Mouse (Mus musculus): ENCODE measurements around the gene Gigyf1. TPM values are rescaled to one million over a fixed set of nuclear protein-coding genes. Genes with fewer than 3 reads are reported as not detected.

Gene Gigyf1
- polyA plus RNA-seq, 1 experiment from 2014 or later = 14.0 TPM

GRCm38 (mm10) chr5:137530588-137531413 is 12.5 kb downstream of the Gigyf1 start:
- H3K36me3 ChIP-seq (replicated peaks) = peaks cover 50% of the 10 kb centered on the region
- H3K27ac ChIP-seq = peak overlapping the region; percentile 95
- no peaks in the 10 kb centered on the region for H3K27me3 ChIP-seq (ENCODE audit: poor library complexity, severe bottlenecking)
- peak; percentile 59 for DNase-seq (ENCODE audit: extremely low spot score, low spot score)
- H3K4me3 ChIP-seq = peak overlapping the region; percentile 94
- peaks cover 69% of the 10 kb centered on the region for H3K4me1 ChIP-seq
- H3K9me3 ChIP-seq = no peaks in the 10 kb centered on the region
- under 1% methylated on average over 46 of the region's 46 CpGs for WGBS

GRCm38 (mm10) chr5:137531414-137532130 is 13.2 kb downstream of the Gigyf1 start:
- peak; percentile 85 for DNase-seq (ENCODE audit: extremely low spot score, low spot score)
- Histone ChIP-seq H3K36me3 (replicated peaks) (peaks cover 43% of the 10 kb centered on the region), H3K27me3 (ENCODE audit: poor library complexity, severe bottlenecking) (no peaks in the 10 kb centered on the region), H3K4me1 (peaks cover 62% of the 10 kb centered on the region), H3K9me3 (no peaks in the 10 kb centered on the region), H3K27ac (peak overlapping the region; percentile 95), H3K4me3 (peak overlapping the region; percentile 94)
- WGBS = under 1% methylated on average over 51 of the region's 51 CpGs

- Histone ChIP-seq H3K27me3 (ENCODE audit: poor library complexity, severe bottlenecking) (no peaks in the 10 kb centered on the region), H3K4me3 (peak overlapping the region; percentile 94), H3K9me3 (no peaks in the 10 kb centered on the region), H3K4me1 (peaks cover 57% of the 10 kb centered on the region), H3K36me3 (replicated peaks) (peaks cover 36% of the 10 kb centered on the region), H3K27ac (peak overlapping the region; percentile 95)
- under 1% methylated on average over 19 of the region's 19 CpGs for WGBS
- peak; percentile 53 for DNase-seq (ENCODE audit: extremely low spot score, low spot score)
Observed at GRCm38 (mm10) chr5:137532131-137532807, 13.9 kb downstream of the Gigyf1 start.

- H3K9me3 ChIP-seq = no peaks in the 10 kb centered on the region
Observed at GRCm38 (mm10) chr5:137532808-137533116, 14.4 kb downstream of the Gigyf1 start.

GRCm38 (mm10) chr5:137533117-137533827 is 14.9 kb downstream of the Gigyf1 start, which contains the start of the genes Epo and Gnb2:
Gene Epo, minus strand, starts transcription at chr5:137533242.
Gene Gnb2, minus strand, starts transcription at chr5:137533510.
- DNase-seq (ENCODE audit: extremely low spot score, low spot score) = peak; percentile 97
- peak within 1 kb of the TSS; percentile 94 for H3K4me3 ChIP-seq
- H3K27me3 ChIP-seq (ENCODE audit: poor library complexity, severe bottlenecking) = no peaks in the 10 kb centered on the region
- no peaks in the 10 kb centered on the region for H3K9me3 ChIP-seq
- H3K4me1 ChIP-seq = peaks cover 55% of the 10 kb centered on the region
- peaks cover 26% of the 10 kb centered on the region for H3K36me3 ChIP-seq (replicated peaks)
- peak within 1 kb of the TSS; percentile 95 for H3K27ac ChIP-seq
- under 1% methylated on average over 38 of the region's 40 CpGs for WGBS

More at GRCm38 (mm10) chr5:137532808-137533116, 14.4 kb downstream of the Gigyf1 start:
- H3K4me3 ChIP-seq = peak overlapping the region; percentile 94
- H3K36me3 ChIP-seq (replicated peaks) = peaks cover 31% of the 10 kb centered on the region
- peak overlapping the region; percentile 95 for H3K27ac ChIP-seq
- H3K4me1 ChIP-seq = peaks cover 57% of the 10 kb centered on the region
- WGBS = 0% methylated on average over 12 of the region's 12 CpGs
- no peaks in the 10 kb centered on the region for H3K27me3 ChIP-seq (ENCODE audit: poor library complexity, severe bottlenecking)
- no peak for DNase-seq (ENCODE audit: extremely low spot score, low spot score)

GRCm38 (mm10) chr5:137534762-137535161 is 16.4 kb downstream of the Gigyf1 start:
- Histone ChIP-seq H3K4me3 (no peak overlapping the region), H3K36me3 (replicated peaks) (peaks cover 11% of the 10 kb centered on the region), H3K27ac (no peak overlapping the region), H3K27me3 (ENCODE audit: poor library complexity, severe bottlenecking) (no peaks in the 10 kb centered on the region), H3K9me3 (no peaks in the 10 kb centered on the region), H3K4me1 (peaks cover 44% of the 10 kb centered on the region)
- no peak for DNase-seq (ENCODE audit: extremely low spot score, low spot score)
- WGBS = 96% methylated on average over 3 of the region's 3 CpGs

- Histone ChIP-seq H3K9me3 (no peaks in the 10 kb centered on the region), H3K36me3 (replicated peaks) (peaks cover 5% of the 10 kb centered on the region), H3K4me1 (peaks cover 38% of the 10 kb centered on the region), H3K27me3 (ENCODE audit: poor library complexity, severe bottlenecking) (no peaks in the 10 kb centered on the region), H3K4me3 (no peak overlapping the region), H3K27ac (no peak overlapping the region)
- 87% methylated on average over 9 of the region's 9 CpGs for WGBS
- no peak for DNase-seq (ENCODE audit: extremely low spot score, low spot score)
Observed at GRCm38 (mm10) chr5:137535318-137535717, 17.0 kb downstream of the Gigyf1 start.

- DNase-seq (ENCODE audit: extremely low spot score, low spot score) = no peak
- Histone ChIP-seq H3K27me3 (ENCODE audit: poor library complexity, severe bottlenecking) (no peaks in the 10 kb centered on the region), H3K27ac (no peak overlapping the region), H3K4me3 (no peak overlapping the region), H3K9me3 (no peaks in the 10 kb centered on the region), H3K4me1 (peaks cover 17% of the 10 kb centered on the region), H3K36me3 (replicated peaks) (no peaks in the 10 kb centered on the region)
- 69% methylated on average over 4 of the region's 4 CpGs for WGBS
Observed at GRCm38 (mm10) chr5:137537461-137537860, 19.1 kb downstream of the Gigyf1 start.

- WGBS = 86% methylated on average over 7 of the region's 7 CpGs
- H3K27me3 ChIP-seq (ENCODE audit: poor library complexity, severe bottlenecking) = no peaks in the 10 kb centered on the region
- no peak overlapping the region for H3K4me3 ChIP-seq
- no peaks in the 10 kb centered on the region for H3K36me3 ChIP-seq (replicated peaks)
- DNase-seq (ENCODE audit: extremely low spot score, low spot score) = no peak
- peaks cover 9% of the 10 kb centered on the region; the same call in 1 of the 2 replicates for H3K4me1 ChIP-seq
- no peak overlapping the region for H3K27ac ChIP-seq
- H3K9me3 ChIP-seq = no peaks in the 10 kb centered on the region
Observed at GRCm38 (mm10) chr5:137539291-137539801, 21.0 kb downstream of the Gigyf1 start.

GRCm38 (mm10) chr5:137540991-137541390 is 22.6 kb downstream of the Gigyf1 start:
- H3K27ac ChIP-seq = no peak overlapping the region
- 75% methylated on average over 6 of the region's 6 CpGs for WGBS
- H3K36me3 ChIP-seq (replicated peaks) = no peaks in the 10 kb centered on the region
- H3K4me1 ChIP-seq = peaks cover 9% of the 10 kb centered on the region; the same call in 1 of the 2 replicates
- H3K4me3 ChIP-seq = no peak overlapping the region
- H3K9me3 ChIP-seq = no peaks in the 10 kb centered on the region
- H3K27me3 ChIP-seq (ENCODE audit: poor library complexity, severe bottlenecking) = no peaks in the 10 kb centered on the region
- no peak for DNase-seq (ENCODE audit: extremely low spot score, low spot score)

- Histone ChIP-seq H3K27me3 (ENCODE audit: poor library complexity, severe bottlenecking) (no peaks in the 10 kb centered on the region), H3K36me3 (replicated peaks) (no peaks in the 10 kb centered on the region), H3K9me3 (no peaks in the 10 kb centered on the region), H3K27ac (no peak overlapping the region), H3K4me3 (no peak overlapping the region), H3K4me1 (peaks cover 9% of the 10 kb centered on the region; the same call in 1 of the 2 replicates)
- WGBS = 79% methylated on average over 5 of the region's 5 CpGs
- no peak for DNase-seq (ENCODE audit: extremely low spot score, low spot score)
Observed at GRCm38 (mm10) chr5:137541768-137542540, 23.6 kb downstream of the Gigyf1 start.
